Mouse (Mus musculus): ENCODE results near the gene Eef1a1.
A peak's percentile ranks its signal among the peaks of the same experiment; 100 is the strongest.

Eef1a1 gene

DNA sequence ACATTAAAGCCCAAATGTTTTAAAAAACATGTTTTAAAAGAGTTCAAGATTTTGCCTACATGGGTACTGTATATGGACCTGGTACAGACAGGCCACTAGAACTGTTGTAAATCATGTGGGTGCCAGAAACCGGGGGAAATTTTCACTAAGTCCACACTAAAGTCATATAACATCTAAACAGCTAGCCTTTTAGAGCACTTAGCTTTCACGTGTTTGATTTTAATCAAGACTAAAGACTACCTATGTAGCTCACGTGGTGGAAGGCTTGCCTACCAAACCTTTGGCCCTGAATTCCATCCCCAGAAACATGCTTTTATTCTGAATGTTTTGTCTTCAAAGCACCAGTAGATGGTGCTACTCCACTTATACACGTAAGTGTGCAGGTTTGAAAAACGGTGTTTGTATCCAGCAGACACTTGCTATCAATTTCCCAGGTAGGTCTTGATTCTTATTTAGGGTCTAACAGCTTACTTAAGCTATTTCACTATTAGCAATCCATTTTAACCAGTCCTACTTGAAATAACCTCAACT, 11.9 kb downstream of the Eef1a1 start:
- DNase-seq (ENCODE audit: inconsistent age in 2 of 2, low spot score in 1 of 2) = peak in 1 of 2 experiments; percentile 67

DNA sequence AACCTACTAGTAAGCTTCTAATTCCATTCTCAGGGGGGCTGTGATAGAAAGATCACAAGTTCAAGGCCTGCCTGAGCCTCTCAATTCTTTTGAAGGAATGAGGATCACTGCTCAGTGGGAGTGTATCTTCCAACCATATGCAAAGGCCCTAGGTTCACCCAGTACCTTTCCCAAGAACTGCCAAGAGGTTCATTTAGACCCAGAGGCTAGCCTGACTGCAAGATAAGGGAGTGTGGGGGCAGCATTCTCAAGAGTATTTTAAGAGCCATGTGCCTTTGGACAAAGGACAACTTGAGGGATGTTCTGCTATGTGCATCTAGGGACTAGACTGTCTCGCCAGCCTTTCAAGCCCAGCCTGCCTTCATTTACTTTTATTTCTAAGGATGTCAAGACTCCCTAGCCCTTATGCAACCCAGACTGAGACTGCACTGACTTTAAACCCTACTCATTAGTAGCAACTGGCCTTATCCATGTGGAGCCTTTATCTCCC, 12.4 kb downstream of the Eef1a1 start:
- DNase-seq (ENCODE audit: inconsistent age in 2 of 2, low spot score in 1 of 2) = peak in 1 of 2 experiments; percentile 65

DNA sequence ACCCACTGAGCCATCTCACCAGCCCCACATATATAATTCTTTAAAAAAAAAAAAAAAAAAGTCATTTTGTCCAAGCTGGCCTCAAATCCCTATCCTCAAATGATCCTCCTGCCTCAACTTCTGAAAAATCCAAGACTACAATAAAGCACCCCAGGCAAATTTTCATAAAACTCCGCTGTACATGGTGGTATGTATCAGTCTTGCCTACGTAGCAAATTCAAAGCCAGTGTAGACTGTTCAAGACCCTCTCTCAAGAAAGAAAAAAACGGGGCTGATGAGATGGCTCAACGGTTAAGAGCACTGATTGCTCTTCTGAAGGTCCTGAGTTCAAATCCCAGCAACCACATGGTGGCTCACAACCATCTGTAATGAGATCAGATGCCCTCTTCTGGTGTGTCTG, 13.1 kb downstream of the Eef1a1 start:
- DNase-seq (ENCODE audit: inconsistent age in 2 of 2, low spot score in 1 of 2) = peak in 1 of 2 experiments; percentile 42

DNA sequence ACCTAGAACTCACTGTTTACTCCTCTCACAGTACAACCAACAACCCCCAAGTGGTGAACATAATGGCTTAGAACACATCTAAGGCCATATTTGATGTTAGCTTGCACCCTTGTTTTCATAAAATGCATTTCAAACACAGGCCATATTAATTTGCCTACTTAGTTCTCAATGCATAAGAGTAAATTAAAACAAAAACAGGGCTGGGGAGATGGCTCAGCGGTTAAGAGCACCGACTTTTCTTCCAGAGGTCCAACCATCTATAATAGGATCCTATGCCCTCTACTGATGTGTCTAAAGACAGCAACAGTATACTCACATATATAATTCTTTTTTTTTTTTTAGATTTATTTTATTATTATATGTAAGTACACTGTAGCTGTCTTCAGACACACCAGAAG, 13.6 kb downstream of the Eef1a1 start:
- DNase-seq (ENCODE audit: inconsistent age in 2 of 2, low spot score in 1 of 2) = no peak

DNA sequence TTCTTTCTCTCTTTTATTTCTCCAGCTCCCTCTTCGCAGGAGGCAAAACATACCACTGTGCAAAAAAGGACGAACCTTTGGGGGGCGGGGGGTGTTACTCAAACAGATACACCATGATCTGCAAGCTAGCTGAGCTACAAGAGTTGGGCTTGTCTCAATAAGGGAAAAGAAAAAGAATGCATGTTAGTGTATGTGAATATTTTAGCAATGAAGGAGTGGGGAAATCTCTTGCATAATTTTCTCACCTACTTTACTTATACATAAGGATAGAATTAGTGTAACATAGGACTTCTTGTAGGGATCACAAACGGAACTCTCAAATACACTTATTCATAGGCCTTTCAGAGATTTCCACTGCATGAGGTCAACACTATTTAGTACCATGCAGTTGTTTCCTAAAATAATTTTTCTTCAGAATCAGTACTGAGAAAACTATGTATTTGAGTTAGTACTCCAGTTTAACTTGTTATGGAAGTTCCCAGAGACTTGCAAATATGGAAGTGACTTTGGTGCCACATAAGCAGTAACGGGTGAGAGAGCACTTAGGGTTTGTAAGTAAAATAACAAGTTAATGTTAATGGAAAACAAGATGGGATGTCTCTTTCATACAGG, 14.1 kb downstream of the Eef1a1 start:
- peak in 1 of 2 experiments; percentile 27 for DNase-seq (ENCODE audit: inconsistent age in 2 of 2, low spot score in 1 of 2)

DNA sequence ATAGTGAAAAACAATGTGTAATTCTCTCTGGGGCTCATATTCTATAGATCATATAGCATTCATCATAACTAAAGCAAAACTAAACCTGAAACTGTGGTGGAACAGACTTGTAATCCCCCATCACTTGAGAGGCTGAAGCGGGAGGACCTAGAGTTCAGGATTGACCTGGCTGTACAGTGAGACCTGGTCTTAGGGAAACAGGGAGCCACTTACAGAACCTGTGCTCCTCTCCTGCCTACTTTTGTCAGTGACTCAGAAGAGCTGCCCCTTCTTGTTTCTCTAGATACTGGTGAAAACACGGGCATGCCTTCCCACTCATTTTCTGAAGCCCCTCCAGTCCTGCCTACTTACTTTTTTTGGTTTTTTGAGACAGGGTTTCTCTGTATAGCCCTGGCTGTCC, 14.7 kb downstream of the Eef1a1 start:
- no peak for DNase-seq (ENCODE audit: inconsistent age in 2 of 2, low spot score in 1 of 2)

DNA sequence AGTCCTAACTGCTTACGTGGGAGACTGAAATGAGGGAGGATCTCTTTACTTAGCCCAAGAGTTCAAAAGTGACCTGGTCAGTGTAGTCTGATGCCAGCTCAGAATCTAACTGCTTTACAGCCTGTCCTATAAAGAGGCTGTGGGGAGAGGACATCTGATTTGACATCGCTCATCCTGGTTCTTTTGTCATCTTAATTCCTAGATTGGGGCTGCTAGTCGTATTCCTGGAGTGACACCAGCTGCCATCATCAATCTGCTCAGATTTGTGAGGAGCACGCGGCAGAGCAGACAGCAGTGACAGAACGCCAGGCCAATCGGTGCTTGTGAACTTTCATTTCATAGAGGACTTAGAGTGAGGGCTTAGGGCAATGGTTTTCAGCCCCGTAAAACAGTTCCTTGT, 15.4 kb downstream of the Eef1a1 start:
- no peak for DNase-seq (ENCODE audit: inconsistent age in 2 of 2, low spot score in 1 of 2)

DNA sequence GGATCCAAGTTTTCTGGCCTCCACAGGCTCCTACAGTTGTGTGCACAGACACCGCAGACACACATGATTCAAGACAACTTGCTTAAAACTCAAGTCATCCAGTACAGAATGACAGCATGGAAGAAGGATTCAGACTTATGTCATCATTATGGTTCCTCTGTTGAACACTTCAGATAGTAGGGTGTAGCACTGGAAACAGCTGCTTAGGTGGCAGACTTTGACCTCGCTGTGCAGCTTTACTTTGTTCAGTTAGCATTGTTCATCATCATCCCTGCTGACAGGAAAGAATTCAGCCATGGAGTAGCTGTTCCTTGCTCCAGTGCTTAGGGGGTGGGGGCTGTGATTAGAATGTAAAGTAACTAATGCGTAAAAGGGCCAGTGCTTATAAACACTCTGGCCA, 23.2 kb downstream of the Eef1a1 start:
- no peak for DNase-seq (ENCODE audit: inconsistent age in 2 of 2, low spot score in 1 of 2)

DNA sequence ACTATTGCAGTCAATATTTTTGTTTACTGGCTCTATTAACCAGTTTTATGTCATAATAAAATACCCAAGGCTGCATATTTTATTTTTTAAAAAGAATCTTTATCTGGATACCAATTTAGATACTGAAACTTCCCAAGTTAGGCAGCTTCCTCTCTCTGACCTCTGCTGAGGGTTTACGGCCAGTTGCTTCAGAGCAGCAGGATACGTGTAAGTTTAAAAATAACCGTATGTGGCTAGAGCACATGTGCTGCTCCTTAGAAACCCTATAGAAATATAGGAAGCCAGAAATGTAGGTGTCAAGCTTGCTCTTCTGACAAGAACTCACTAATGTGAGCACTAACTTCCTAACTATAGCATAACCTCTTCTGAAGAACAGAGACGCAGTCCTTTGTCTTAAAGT, 25.6 kb downstream of the Eef1a1 start:
- DNase-seq (ENCODE audit: inconsistent age in 2 of 2, low spot score in 1 of 2) = no peak

DNA sequence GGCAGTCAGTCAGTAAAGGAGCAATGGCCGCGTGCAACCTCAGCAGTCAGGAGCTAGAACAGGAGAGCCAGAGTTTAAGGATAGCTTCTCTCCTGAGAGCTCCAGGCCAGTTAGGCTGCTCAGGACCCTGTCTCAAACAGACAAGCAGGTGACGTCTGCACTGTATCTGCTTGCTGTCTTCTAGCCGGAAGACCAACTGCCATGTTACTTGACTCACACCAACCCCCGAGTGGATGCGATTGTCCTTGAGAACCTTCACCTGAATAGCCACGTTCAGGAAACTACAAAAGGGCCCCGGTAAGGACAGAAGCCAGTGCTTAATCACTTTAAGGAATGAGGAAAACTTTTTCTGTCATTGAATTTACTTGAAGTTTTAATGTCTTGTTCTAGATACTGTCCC, 31.9 kb downstream of the Eef1a1 start:
- DNase-seq (ENCODE audit: inconsistent age in 2 of 2, low spot score in 1 of 2) = no peak

DNA sequence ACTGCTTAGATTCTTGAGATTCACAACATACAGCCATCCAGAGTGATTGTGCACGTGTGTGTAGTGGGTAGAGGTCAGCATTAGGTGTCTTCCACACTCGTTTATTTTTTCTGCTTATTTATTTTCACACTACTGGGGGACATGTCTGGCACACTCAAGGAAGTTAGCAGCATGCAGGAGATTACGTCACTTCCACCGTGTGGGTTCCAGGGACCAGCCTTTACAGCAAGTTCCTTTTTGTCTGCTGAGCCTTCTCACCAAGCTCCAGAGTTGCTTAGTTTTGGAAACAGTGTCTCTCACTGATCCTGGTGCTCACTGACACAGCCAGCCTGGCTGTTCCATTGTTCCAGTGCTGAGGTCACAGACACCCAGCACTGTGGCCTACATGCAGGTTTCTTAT, 37.6 kb downstream of the Eef1a1 start:
- DNase-seq (ENCODE audit: inconsistent age in 2 of 2, low spot score in 1 of 2) = no peak

DNA sequence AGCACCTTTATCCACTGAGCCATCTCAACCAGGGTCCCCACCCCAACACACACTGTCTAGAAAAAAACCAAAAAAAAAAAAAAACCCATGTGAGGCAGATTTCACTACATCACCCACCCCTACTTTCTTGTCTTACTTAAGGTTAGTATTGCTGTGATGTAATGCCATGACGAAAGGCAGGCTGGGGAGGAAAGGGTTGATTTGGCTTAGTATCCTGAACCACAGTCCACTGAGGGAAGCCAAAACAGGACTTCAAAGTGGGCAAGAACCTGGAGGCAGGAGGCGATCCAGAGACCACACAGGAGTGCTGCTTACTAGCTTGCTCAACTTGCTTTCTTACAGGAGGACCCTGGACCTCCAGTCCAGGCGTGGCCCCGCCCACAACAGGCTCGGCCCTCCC, 38.5 kb downstream of the Eef1a1 start:
- DNase-seq (ENCODE audit: inconsistent age in 2 of 2, low spot score in 1 of 2) = no peak

DNA sequence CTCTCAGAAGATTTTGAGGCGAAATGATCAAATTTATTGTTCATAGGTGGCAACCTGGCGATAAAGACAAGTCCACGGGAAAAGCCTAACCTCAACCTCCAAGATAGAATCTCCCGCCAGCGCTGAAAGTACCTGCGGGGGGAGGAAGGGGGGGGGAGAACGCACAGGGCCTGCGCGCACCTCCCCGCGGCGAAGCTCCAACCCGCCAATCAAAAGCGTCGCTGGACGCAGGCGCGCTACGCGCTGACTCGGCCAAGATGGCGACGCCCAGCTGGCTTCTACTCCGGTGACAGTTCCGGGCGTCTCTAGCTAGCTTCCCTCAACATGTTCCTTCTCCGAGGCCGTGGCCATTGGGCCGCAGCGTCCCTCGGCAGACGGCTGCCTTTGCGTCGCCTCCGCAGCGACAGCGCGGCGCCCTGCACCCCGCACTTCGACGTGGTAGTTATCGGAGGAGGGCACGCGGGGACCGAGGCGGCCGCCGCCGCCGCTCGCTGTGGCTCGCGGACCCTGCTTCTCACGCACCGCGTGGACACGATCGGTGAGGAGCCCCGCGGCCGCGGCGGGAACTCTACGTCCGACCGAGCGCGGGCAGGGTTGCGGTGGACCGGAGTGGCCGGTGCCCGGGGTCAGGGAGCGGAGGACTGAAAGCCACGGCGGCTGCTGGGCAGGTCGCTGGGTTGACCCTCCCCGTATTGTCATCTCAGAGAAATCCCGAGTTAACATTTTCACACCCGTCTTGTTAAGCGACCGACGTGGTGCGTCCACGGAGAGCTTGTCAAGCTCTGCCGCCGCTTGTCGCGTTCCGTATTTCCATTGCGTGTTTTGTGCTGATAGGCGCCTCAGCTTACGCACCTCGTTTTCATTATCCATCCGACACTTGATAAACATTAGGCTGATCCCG, 40.7 kb downstream of the Eef1a1 start, which contains the start of the genes Mto1 and Gm17324:
Gene Mto1 (plus strand): TSS at position 236 of the 901 bp plus-strand sequence.
Gene Gm17324 (minus strand): TSS at position 814 of the 901 bp plus-strand sequence.
- DNase-seq (ENCODE audit: inconsistent age in 2 of 2, low spot score in 1 of 2) = peak; percentile 90 to 95

DNA sequence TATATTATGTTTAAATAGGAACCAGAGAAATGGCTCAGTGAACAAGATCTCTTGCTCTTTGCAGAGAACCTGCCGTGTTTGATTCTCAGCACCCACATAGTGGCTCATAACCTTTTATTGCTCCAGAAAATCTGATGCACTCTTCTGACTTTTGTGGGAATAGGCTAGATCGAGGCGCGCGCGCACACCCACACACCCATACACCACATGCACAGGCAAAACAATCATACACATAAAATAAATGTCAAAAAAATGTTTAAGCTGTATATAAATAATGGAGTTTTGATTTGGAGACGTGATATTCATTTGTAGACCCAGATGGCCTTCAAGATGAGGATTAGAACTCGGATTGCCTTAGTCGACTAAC, 41.4 kb downstream of the Eef1a1 start:
- no peak for DNase-seq (ENCODE audit: inconsistent age in 2 of 2, low spot score in 1 of 2)

DNA sequence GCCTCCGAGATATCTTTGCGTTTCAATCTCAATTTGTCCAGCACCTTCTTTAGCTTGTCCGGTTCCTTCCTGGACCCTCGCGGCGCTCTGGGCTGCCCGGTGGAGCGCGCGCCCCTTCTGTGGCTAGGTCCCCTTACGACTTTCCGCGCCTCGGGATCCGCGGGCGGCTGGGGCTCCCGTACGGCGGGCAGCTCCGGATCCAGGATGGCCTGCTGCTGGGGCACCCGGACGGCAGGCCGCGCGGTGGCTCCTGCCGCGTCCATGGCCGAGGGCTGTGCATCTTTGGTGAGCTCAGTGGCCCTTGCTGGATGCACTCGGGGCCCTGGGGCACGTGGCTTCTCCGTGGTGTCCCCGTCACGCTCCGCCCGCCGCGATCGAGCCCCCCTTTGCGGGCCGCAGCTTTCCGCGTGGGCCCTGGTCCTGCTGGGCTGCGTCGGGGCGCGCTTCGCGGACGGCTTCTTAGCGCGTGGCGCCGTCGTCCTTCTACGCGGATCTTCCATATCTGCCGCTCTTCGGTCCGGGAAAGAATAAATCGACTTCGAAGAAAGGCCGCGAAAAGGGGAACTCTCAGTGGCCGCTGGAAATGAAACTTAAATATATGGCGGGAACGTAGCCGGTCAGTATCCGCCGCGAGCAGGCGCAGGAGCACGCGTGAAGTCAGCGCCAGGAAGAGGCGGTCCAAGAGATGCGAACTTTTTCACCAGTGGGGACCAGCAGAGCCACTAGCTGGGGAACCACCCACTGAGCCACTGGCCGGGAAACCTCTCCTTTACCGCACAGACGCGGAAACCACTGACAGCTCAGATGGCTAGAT, 46.2 kb downstream of the Eef1a1 start, which contains the start of gene Cgas:
Gene Cgas (minus strand): TSS at position 659 of the 814 bp plus-strand sequence.
- DNase-seq (ENCODE audit: inconsistent age in 2 of 2, low spot score in 1 of 2) = peak; percentile 62 to 81

DNA sequence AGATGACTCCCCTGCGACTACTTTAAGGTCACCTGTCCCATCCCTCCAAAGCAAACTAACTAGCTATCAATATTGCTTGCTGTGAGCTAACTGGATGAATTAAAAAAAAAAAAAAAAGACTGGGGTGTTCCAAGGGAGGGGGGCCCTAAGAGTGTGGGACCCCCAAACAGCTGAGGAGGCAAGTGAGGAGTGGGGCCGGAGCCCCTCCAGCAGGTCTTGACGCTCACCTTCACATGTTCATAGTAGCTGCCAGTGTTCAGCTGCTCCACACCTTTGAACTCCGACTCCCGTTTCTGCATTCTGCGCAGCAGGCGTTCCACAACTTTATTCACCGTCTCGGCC, 46.7 kb downstream of the Eef1a1 start:
- no peak for DNase-seq (ENCODE audit: inconsistent age in 2 of 2, low spot score in 1 of 2)

DNA sequence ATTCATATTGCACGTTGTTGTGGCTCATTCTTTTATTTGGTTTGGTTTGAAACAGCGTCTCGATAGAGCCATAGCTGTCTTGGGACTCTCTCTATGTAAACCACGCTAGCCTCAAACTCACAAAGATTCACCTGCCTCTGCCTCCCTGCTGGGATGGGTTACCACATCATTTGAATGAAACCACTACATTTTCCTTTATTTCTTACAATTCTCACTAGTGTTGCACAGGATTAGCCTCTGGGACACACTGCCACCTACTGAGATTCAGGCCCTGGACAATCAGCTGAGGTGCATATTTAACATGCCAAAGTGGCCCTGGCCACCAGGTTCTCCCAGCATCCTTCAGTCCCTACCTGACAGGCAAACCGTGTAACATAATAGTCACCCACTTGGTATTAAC, 49.5 kb downstream of the Eef1a1 start:
- no peak for DNase-seq (ENCODE audit: inconsistent age in 2 of 2, low spot score in 1 of 2)

DNA sequence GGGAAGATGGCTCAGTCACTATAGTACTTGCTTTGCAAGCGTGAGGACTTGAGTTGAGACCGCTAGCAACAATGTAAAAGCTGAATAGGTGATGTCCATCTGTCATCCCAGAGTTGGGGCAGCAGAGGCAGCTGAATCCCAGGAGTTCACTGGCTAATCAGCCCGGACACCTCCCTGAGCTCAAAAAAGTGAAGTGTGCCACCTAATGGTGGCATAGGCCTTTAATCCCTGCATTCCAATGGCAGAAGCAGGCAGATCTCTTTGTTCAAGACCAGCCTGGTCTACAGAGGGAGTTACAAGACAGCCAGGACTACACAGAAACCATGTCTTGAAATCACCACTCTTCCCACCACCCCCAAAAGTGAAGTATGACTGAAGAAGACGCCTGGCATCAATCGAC, 56.5 kb downstream of the Eef1a1 start:
- DNase-seq (ENCODE audit: inconsistent age in 2 of 2, low spot score in 1 of 2) = no peak

DNA sequence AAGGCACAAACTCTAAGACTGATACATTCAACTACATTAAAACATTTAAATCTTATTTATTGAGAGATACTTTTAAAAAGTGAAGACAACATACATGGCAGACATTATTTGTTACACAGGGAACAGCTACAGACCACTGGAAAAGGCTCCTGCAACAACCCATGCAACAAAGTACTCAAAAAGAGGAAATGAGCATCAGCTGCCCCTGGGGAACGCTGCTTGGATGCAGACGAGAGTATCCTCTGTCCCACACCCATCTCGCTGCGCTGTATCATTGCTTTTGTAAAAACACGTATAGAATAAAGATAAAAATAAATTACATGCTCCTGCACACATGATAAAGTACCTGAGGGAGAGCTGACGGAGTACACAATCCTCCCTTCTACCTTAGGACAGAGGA, 58.5 kb downstream of the Eef1a1 start:
- no peak for DNase-seq (ENCODE audit: inconsistent age in 2 of 2, low spot score in 1 of 2)

DNA sequence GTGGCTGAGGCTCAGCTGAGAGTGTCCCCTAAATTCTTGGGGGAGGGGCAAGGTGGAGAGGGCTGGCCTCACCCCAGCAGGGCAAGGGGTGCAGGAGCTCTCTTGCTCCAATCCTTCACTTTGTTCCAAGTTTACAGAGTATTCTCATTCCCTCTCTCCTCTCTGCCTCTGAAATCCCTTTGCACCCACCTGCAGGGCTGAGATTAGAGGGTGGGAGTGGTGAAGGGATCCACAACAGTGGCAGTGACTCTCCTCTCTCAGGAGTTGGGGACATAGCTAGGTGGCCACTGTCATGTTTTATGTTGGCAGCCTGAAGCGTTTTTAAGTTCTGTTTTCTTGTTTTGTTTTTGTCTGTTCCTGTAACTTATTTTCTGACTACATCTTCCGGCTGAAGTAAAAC, 59.4 kb downstream of the Eef1a1 start:
- no peak for DNase-seq (ENCODE audit: inconsistent age in 2 of 2, low spot score in 1 of 2)

DNA sequence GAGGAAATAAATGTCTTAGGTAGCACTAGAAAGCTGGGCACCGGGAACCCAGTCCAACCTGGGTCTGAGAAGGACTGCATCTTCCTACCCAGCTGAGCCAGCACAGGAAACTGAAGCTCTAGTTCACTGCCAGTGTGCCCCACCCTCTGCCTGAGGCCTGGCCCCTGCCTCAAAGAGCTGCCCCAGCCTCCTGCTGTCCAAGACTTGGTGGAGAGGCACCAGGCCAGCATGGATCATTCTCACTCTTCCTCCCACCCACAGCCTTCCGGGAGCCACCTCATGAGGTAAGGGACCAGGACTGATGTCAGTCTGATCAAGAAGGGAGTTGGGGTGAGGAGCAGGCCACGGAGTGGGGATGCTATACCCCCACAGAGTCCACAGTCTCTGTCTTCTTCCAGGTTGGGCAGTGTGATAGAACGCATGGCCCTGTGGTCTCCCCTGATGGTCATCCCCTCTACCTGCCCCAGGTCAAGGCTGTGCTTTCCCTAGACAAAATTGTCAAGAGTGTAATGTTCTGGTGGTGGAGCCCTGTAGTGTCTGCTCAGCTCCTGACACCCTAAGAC, 60.0 kb downstream of the Eef1a1 start:
- DNase-seq (ENCODE audit: inconsistent age in 2 of 2, low spot score in 1 of 2) = no peak
